Mouse (Mus musculus): ENCODE results near the gene Timm10. TPM values are rescaled to one million over a fixed set of nuclear protein-coding genes. Genes with fewer than 3 reads are reported as not detected.

Gene Timm10
- polyA plus RNA-seq, 1 experiment from 2014 or later: 64.9 TPM

GRCm38 (mm10) chr2:84872105-84872716 lies 45.4 kb downstream of the Timm10 start:
- WGBS: 1% methylated on average over 78 of the region's 78 CpGs
- H3K4me3 ChIP-seq: peak overlapping the region; percentile 62
- H3K36me3 ChIP-seq (replicated peaks): no peaks in the 10 kb centered on the region
- no peaks in the 10 kb centered on the region for H3K9me3 ChIP-seq
- peaks cover 16% of the 10 kb centered on the region for H3K4me1 ChIP-seq
- peak overlapping the region; percentile 61; the same call in 1 of the 2 replicates for H3K27ac ChIP-seq (replicated peaks)
- H3K27me3 ChIP-seq (replicated peaks; ENCODE audit: low read depth, poor library complexity, severe bottlenecking): peaks cover 100% of the 10 kb centered on the region
- DNase-seq (ENCODE audit: low spot score): peak; percentile 63

GRCm38 (mm10) chr2:84875842-84876241 lies 49.0 kb downstream of the Timm10 start:
- peaks cover 13% of the 10 kb centered on the region for H3K4me1 ChIP-seq
- H3K36me3 ChIP-seq (replicated peaks): no peaks in the 10 kb centered on the region
- H3K27ac ChIP-seq (replicated peaks): no peak overlapping the region
- H3K4me3 ChIP-seq: no peak overlapping the region
- peaks cover 82% of the 10 kb centered on the region for H3K27me3 ChIP-seq (replicated peaks; ENCODE audit: low read depth, poor library complexity, severe bottlenecking)
- WGBS: 49% methylated on average over 6 of the region's 6 CpGs
- H3K9me3 ChIP-seq: no peaks in the 10 kb centered on the region
- DNase-seq (ENCODE audit: low spot score): no peak

Other genes with a start within 250 kb of the Timm10 start
- 43.3 and 44.3 TPM in 2 replicates for gene Ctnnd1, start 176.2 kb upstream of the Timm10 start, polyA plus RNA-seq (2016; fragmentation: Nextera tagmentation; extraction: Ambion mirVana)
- gene Btbd18, start 167.9 kb upstream of the Timm10 start, polyA plus RNA-seq (2016; fragmentation: Nextera tagmentation; extraction: Ambion mirVana): 0.14 and 0.41 TPM in 2 replicates
- gene Selenoh, start 156.2 kb upstream of the Timm10 start, polyA plus RNA-seq (2016; fragmentation: Nextera tagmentation; extraction: Ambion mirVana): 505 and 520 TPM in 2 replicates
- not detected in 2 replicates for gene Gm28635, start 149.0 kb upstream of the Timm10 start, polyA plus RNA-seq (2016; fragmentation: Nextera tagmentation; extraction: Ambion mirVana)
- 45.3 and 46.4 TPM in 2 replicates for gene Med19, start 148.6 kb upstream of the Timm10 start, polyA plus RNA-seq (2016; fragmentation: Nextera tagmentation; extraction: Ambion mirVana)
- 135 and 137 TPM in 2 replicates for gene Tmx2, start 147.9 kb upstream of the Timm10 start, polyA plus RNA-seq (2016; fragmentation: Nextera tagmentation; extraction: Ambion mirVana)
- 30.2 and 31.9 TPM in 2 replicates for gene Zdhhc5, start 111.8 kb upstream of the Timm10 start, polyA plus RNA-seq (2016; fragmentation: Nextera tagmentation; extraction: Ambion mirVana)
- 53.2 and 53.8 TPM in 2 replicates for gene Clp1, start 99.6 kb upstream of the Timm10 start, polyA plus RNA-seq (2016; fragmentation: Nextera tagmentation; extraction: Ambion mirVana)
- 8.1 and 8.9 TPM in 2 replicates for gene Ypel4, start 92.9 kb upstream of the Timm10 start, polyA plus RNA-seq (2016; fragmentation: Nextera tagmentation; extraction: Ambion mirVana)
- gene Gm19426, start 83.3 kb upstream of the Timm10 start, polyA plus RNA-seq (2016; fragmentation: Nextera tagmentation; extraction: Ambion mirVana): 8.0 and 9.5 TPM in 2 replicates
- 16.6 and 18.7 TPM in 2 replicates for gene Serping1, start 51.6 kb upstream of the Timm10 start, polyA plus RNA-seq (2016; fragmentation: Nextera tagmentation; extraction: Ambion mirVana)
- gene Ube2l6, start 28.2 kb upstream of the Timm10 start, polyA plus RNA-seq (2016; fragmentation: Nextera tagmentation; extraction: Ambion mirVana): 22.7 and 25.8 TPM in 2 replicates
- 0.21 and 0.27 TPM in 2 replicates for gene Smtnl1, start 4.3 kb upstream of the Timm10 start, polyA plus RNA-seq (2016; fragmentation: Nextera tagmentation; extraction: Ambion mirVana)
- 30.4 and 35.4 TPM in 2 replicates for gene Slc43a1, start 11.9 kb downstream of the Timm10 start, polyA plus RNA-seq (2016; fragmentation: Nextera tagmentation; extraction: Ambion mirVana)
- gene Rtn4rl2, start 59.7 kb downstream of the Timm10 start, polyA plus RNA-seq (2016; fragmentation: Nextera tagmentation; extraction: Ambion mirVana): 2.5 and 2.6 TPM in 2 replicates
- gene Slc43a3, start 109.6 kb downstream of the Timm10 start, polyA plus RNA-seq (2016; fragmentation: Nextera tagmentation; extraction: Ambion mirVana): 29.5 and 30.8 TPM in 2 replicates
- gene Prg2, start 153.5 kb downstream of the Timm10 start, polyA plus RNA-seq (2016; fragmentation: Nextera tagmentation; extraction: Ambion mirVana): 0.30 TPM in 1 of 2 replicates, not detected in the other
- not detected in 2 replicates for gene Prg3, start 161.2 kb downstream of the Timm10 start, polyA plus RNA-seq (2016; fragmentation: Nextera tagmentation; extraction: Ambion mirVana)
- gene Ssrp1, start 210.2 kb downstream of the Timm10 start, polyA plus RNA-seq (2016; fragmentation: Nextera tagmentation; extraction: Ambion mirVana): 419 and 425 TPM in 2 replicates
- gene P2rx3, start 210.5 kb downstream of the Timm10 start, polyA plus RNA-seq (2016; fragmentation: Nextera tagmentation; extraction: Ambion mirVana): 10.0 and 11.5 TPM in 2 replicates
- gene Tnks1bp1, start 221.0 kb downstream of the Timm10 start, polyA plus RNA-seq (2016; fragmentation: Nextera tagmentation; extraction: Ambion mirVana): 31.5 and 33.1 TPM in 2 replicates